Mouse (Mus musculus): ENCODE results near the gene Opn1mw. TPM values are rescaled to one million over a fixed set of nuclear protein-coding genes. Genes with fewer than 3 reads are reported as not detected.
"Not testable (repeated sequence)": the region's sequence is repeated elsewhere in the genome, so short reads cannot be mapped to it uniquely, and the experiment has no call there.

Gene Opn1mw
- polyA plus RNA-seq, 1 experiment from 2014 or later: not detected

DNA sequence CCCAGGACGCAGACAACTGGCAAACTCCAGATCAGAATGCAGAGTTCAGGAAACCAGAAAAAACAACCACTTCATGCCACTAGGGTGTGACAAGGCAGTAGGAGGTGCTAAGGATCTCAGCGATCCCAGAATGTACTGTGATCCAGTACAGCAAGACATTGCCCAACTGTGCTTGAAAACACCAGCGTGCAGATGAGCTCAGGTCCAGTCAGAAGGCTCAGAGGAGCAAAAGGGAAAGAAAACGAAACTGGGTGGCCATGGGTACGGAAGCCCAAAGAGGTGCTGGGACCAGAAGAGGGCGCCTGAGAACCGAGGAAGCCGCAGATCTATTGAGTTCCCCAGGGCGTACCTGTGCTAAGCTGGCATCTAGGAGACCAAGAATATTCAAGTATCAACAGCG is 11.8 kb upstream of the Opn1mw start:
- no peak overlapping the region for H3K27ac ChIP-seq (ENCODE audit: low read depth, low read length)
- no peaks in the 10 kb centered on the region for H3K9me3 ChIP-seq (replicated peaks; ENCODE audit: control insufficient read depth, low read length)
- H3K9ac ChIP-seq (ENCODE audit: low read length): no peak overlapping the region
- H3K4me1 ChIP-seq (ENCODE audit: control insufficient read depth, insufficient read depth, low read length): no peaks in the 10 kb centered on the region
- whole genome bisulfite sequencing: 26% methylated on average over 10 of the region's 10 CpGs
- H3K4me2 ChIP-seq (ENCODE audit: low read length): peak overlapping the region; percentile 40
- H3K4me3 ChIP-seq (ENCODE audit: low read depth, low read length): peak overlapping the region; percentile 5; the same call in 1 of the 2 replicates
- H3K36me3 ChIP-seq (ENCODE audit: control insufficient read depth, insufficient read depth, low read length): no peaks in the 10 kb centered on the region
- H3K27me3 ChIP-seq (replicated peaks; ENCODE audit: control insufficient read depth, insufficient read depth, low read length): no peaks in the 10 kb centered on the region
- ATAC-seq: peak; percentile 48; the same call in 1 of the 2 replicates
- peak; percentile 53 for DNase-seq (ENCODE audit: low spot score)

DNA sequence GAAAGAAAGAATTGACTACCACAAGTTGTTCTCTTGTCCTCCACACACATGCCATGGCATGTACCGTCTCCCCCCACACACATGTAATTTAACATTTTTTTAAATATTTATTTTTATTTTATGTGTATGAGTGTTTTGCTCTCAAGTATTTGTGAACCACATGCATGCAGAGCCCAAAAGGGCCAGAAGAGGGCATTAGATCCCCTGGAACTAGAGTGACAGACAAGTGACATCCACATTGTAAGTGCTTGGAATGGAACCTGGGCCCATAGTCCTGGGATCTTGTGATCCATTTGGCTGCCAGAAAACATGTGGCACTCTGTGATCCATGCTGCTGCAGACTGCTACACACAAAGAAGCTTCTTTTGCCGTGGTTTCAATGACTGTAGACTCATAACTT is 2.3 kb upstream of the Opn1mw start:
- Histone ChIP-seq H3K27ac (ENCODE audit: low read depth, low read length) (no peak overlapping the region), H3K27me3 (replicated peaks; ENCODE audit: control insufficient read depth, insufficient read depth, low read length) (no peaks in the 10 kb centered on the region), H3K9ac (ENCODE audit: low read length) (no peak overlapping the region), H3K36me3 (ENCODE audit: control insufficient read depth, insufficient read depth, low read length) (no peaks in the 10 kb centered on the region), H3K4me2 (ENCODE audit: low read length) (no peak overlapping the region), H3K9me3 (replicated peaks; ENCODE audit: control insufficient read depth, low read length) (no peaks in the 10 kb centered on the region), H3K4me3 (ENCODE audit: low read depth, low read length) (no peak overlapping the region), H3K4me1 (ENCODE audit: control insufficient read depth, insufficient read depth, low read length) (no peaks in the 10 kb centered on the region)
- WGBS: 54% methylated on average over 2 of the region's 2 CpGs
- no peak for DNase-seq (ENCODE audit: low spot score)
- ATAC-seq: no peak

DNA sequence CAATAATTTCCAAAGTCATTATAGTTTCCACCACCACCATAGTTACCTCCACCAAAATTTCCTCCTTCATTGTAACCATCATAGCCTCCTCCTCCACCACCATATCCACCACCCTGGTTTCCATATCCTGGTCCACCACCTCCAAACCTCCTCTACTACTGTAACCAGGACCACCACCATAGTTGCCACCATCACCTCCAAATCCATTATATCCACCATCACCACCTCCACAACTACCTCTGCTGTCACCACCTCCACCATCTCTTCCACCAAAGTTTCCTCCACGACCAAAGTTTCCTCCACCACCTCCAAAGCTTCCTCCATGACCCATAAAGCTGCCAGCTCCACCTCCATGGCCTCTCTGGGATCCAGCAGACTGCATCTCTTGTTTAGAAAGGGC is 8.0 kb downstream of the Opn1mw start, which contains the start of gene Mecp2:
Mecp2 (minus strand) TSS at position 101 of the 400 bp plus-strand sequence.
- not testable (repeated sequence) for H3K4me2 ChIP-seq (ENCODE audit: low read length); H3K4me3 ChIP-seq (ENCODE audit: low read depth, low read length); DNase-seq (ENCODE audit: low spot score); H3K9me3 ChIP-seq (replicated peaks; ENCODE audit: control insufficient read depth, low read length); H3K4me1 ChIP-seq (ENCODE audit: control insufficient read depth, insufficient read depth, low read length); ATAC-seq; H3K9ac ChIP-seq (ENCODE audit: low read length); H3K27me3 ChIP-seq (replicated peaks; ENCODE audit: control insufficient read depth, insufficient read depth, low read length); H3K27ac ChIP-seq (ENCODE audit: low read depth, low read length); H3K36me3 ChIP-seq (ENCODE audit: control insufficient read depth, insufficient read depth, low read length)
- WGBS: 19% methylated on average over 1 of the region's 1 CpGs

DNA sequence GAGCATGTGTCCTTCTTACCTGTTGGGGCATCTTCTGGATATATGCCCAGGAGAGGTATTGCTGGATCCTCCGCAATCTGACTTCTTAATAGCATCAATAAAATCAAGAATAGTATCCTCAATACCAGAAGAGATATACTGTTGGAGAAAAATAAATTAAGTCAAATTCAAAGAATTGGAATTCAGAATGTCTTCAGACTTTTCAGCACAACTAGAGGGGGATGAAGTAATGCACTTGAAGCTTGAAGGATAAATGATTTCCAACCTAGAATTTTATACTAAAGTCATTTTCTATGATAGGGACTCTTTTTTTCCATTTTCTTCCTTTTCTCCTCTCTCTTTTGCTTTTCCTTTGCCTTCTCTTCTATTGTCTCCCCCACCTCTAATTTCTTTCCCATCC is 40.5 kb downstream of the Opn1mw start, which contains the start of gene Tex28:
Tex28 (minus strand) TSS at position 101 of the 400 bp plus-strand sequence.
- Histone ChIP-seq H3K36me3 (ENCODE audit: control insufficient read depth, insufficient read depth, low read length) (no peaks in the 10 kb centered on the region), H3K4me2 (ENCODE audit: low read length) (no peak within 1 kb of the TSS), H3K27ac (ENCODE audit: low read depth, low read length) (no peak within 1 kb of the TSS), H3K9ac (ENCODE audit: low read length) (no peak within 1 kb of the TSS), H3K4me3 (ENCODE audit: low read depth, low read length) (no peak within 1 kb of the TSS), H3K4me1 (ENCODE audit: control insufficient read depth, insufficient read depth, low read length) (no peaks in the 10 kb centered on the region), H3K27me3 (replicated peaks; ENCODE audit: control insufficient read depth, insufficient read depth, low read length) (no peaks in the 10 kb centered on the region), H3K9me3 (replicated peaks; ENCODE audit: control insufficient read depth, low read length) (no peaks in the 10 kb centered on the region)
- ATAC-seq (no peak), DNase-seq (ENCODE audit: low spot score) (no peak)
- 86% methylated on average over 1 of the region's 1 CpGs for WGBS

DNA sequence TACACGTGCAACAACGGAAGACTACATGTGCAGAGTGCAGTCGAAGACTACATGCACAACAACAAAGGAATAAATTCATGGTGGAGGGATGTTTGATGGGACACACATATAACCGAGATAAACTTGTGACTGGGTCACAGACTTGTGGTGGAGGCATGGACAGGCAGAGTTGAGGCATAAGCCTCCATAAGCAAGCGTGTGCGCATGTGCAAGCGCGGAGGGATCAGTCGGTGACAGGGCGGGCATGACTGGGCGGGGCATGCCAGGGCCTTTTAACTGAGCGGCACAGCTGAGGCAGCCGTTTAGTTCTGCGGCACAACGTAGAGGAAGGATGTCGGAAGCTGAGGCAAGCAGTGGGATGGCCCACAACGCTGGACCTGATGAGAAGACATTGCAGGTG is 49.7 kb downstream of the Opn1mw start, which contains the start of gene Tktl1:
Tktl1 (plus strand) TSS at position 301 of the 400 bp plus-strand sequence.
- H3K27ac ChIP-seq (ENCODE audit: low read depth, low read length): no peak within 1 kb of the TSS
- H3K27me3 ChIP-seq (replicated peaks; ENCODE audit: control insufficient read depth, insufficient read depth, low read length): no peaks in the 10 kb centered on the region
- DNase-seq (ENCODE audit: low spot score) (no peak), ATAC-seq (no peak)
- H3K36me3 ChIP-seq (ENCODE audit: control insufficient read depth, insufficient read depth, low read length): no peaks in the 10 kb centered on the region
- no peak within 1 kb of the TSS for H3K9ac ChIP-seq (ENCODE audit: low read length)
- H3K4me3 ChIP-seq (ENCODE audit: low read depth, low read length): no peak within 1 kb of the TSS
- no peaks in the 10 kb centered on the region for H3K4me1 ChIP-seq (ENCODE audit: control insufficient read depth, insufficient read depth, low read length)
- no peak within 1 kb of the TSS for H3K4me2 ChIP-seq (ENCODE audit: low read length)
- H3K9me3 ChIP-seq (replicated peaks; ENCODE audit: control insufficient read depth, low read length): no peaks in the 10 kb centered on the region
- 90% methylated on average over 17 of the region's 17 CpGs for WGBS

Other genes starting within 250 kb of the Opn1mw start
- 0.26 TPM in 1 of 2 replicates, not detected in the other for gene Avpr2, start 235.4 kb upstream of the Opn1mw start, polyA plus RNA-seq (2014; fragmentation: Nextera tagmentation; extraction: Ambion mirVana)
- gene L1cam, start 231.4 kb upstream of the Opn1mw start, polyA plus RNA-seq (2014; fragmentation: Nextera tagmentation; extraction: Ambion mirVana): 53.6 and 77.2 TPM in 2 replicates
- gene Arhgap4, start 205.6 kb upstream of the Opn1mw start, polyA plus RNA-seq (2014; fragmentation: Nextera tagmentation; extraction: Ambion mirVana): 1.3 and 2.0 TPM in 2 replicates
- gene Naa10, start 205.5 kb upstream of the Opn1mw start, polyA plus RNA-seq (2014; fragmentation: Nextera tagmentation; extraction: Ambion mirVana): 104 TPM in 2 replicates
- 8.9 and 9.3 TPM in 2 replicates for gene Renbp, start 196.6 kb upstream of the Opn1mw start, polyA plus RNA-seq (2014; fragmentation: Nextera tagmentation; extraction: Ambion mirVana)
- gene Hcfc1, start 161.1 kb upstream of the Opn1mw start, polyA plus RNA-seq (2014; fragmentation: Nextera tagmentation; extraction: Ambion mirVana): 58.3 and 61.1 TPM in 2 replicates
- 22.9 and 23.7 TPM in 2 replicates for gene Irak1, start 103.5 kb upstream of the Opn1mw start, polyA plus RNA-seq (2014; fragmentation: Nextera tagmentation; extraction: Ambion mirVana)
- gene Mecp2, start 7.9 kb downstream of the Opn1mw start, polyA plus RNA-seq (2014; fragmentation: Nextera tagmentation; extraction: Ambion mirVana): 12.6 and 14.2 TPM in 2 replicates
- not detected in 2 replicates for gene Tex28, start 40.4 kb downstream of the Opn1mw start, polyA plus RNA-seq (2014; fragmentation: Nextera tagmentation; extraction: Ambion mirVana)
- 0.11 TPM in 1 of 2 replicates, not detected in the other for gene Tktl1, start 49.8 kb downstream of the Opn1mw start, polyA plus RNA-seq (2014; fragmentation: Nextera tagmentation; extraction: Ambion mirVana)
- gene Flna, start 122.4 kb downstream of the Opn1mw start, polyA plus RNA-seq (2014; fragmentation: Nextera tagmentation; extraction: Ambion mirVana): 88.1 and 103 TPM in 2 replicates
- 26.1 and 37.9 TPM in 2 replicates for gene Emd, start 127.2 kb downstream of the Opn1mw start, polyA plus RNA-seq (2014; fragmentation: Nextera tagmentation; extraction: Ambion mirVana)
- 528 and 677 TPM in 2 replicates for gene Rpl10, start 143.3 kb downstream of the Opn1mw start, polyA plus RNA-seq (2014; fragmentation: Nextera tagmentation; extraction: Ambion mirVana)
- gene Taz, start 154.4 kb downstream of the Opn1mw start, polyA plus RNA-seq (2014; fragmentation: Nextera tagmentation; extraction: Ambion mirVana): 60.2 and 65.0 TPM in 2 replicates
- gene Dnase1l1, start 154.9 kb downstream of the Opn1mw start, polyA plus RNA-seq (2014; fragmentation: Nextera tagmentation; extraction: Ambion mirVana): 2.9 and 3.1 TPM in 2 replicates
- 168 and 185 TPM in 2 replicates for gene Atp6ap1, start 169.6 kb downstream of the Opn1mw start, polyA plus RNA-seq (2014; fragmentation: Nextera tagmentation; extraction: Ambion mirVana)
- 614 and 712 TPM in 2 replicates for gene Gdi1, start 177.5 kb downstream of the Opn1mw start, polyA plus RNA-seq (2014; fragmentation: Nextera tagmentation; extraction: Ambion mirVana)
- 42.6 and 54.4 TPM in 2 replicates for gene Fam50a, start 185.6 kb downstream of the Opn1mw start, polyA plus RNA-seq (2014; fragmentation: Nextera tagmentation; extraction: Ambion mirVana)
- gene Plxna3, start 201.6 kb downstream of the Opn1mw start, polyA plus RNA-seq (2014; fragmentation: Nextera tagmentation; extraction: Ambion mirVana): 36.4 and 47.5 TPM in 2 replicates
- 90.8 and 109 TPM in 2 replicates for gene Lage3, start 226.2 kb downstream of the Opn1mw start, polyA plus RNA-seq (2014; fragmentation: Nextera tagmentation; extraction: Ambion mirVana)
- gene Ubl4a, start 245.8 kb downstream of the Opn1mw start, polyA plus RNA-seq (2014; fragmentation: Nextera tagmentation; extraction: Ambion mirVana): 77.7 and 81.5 TPM in 2 replicates
- 6.8 and 7.8 TPM in 2 replicates for gene Slc10a3, start 245.9 kb downstream of the Opn1mw start, polyA plus RNA-seq (2014; fragmentation: Nextera tagmentation; extraction: Ambion mirVana)